Mouse (Mus musculus): ENCODE data around the gene Ppp1r12a.

The Ppp1r12a gene

DNA sequence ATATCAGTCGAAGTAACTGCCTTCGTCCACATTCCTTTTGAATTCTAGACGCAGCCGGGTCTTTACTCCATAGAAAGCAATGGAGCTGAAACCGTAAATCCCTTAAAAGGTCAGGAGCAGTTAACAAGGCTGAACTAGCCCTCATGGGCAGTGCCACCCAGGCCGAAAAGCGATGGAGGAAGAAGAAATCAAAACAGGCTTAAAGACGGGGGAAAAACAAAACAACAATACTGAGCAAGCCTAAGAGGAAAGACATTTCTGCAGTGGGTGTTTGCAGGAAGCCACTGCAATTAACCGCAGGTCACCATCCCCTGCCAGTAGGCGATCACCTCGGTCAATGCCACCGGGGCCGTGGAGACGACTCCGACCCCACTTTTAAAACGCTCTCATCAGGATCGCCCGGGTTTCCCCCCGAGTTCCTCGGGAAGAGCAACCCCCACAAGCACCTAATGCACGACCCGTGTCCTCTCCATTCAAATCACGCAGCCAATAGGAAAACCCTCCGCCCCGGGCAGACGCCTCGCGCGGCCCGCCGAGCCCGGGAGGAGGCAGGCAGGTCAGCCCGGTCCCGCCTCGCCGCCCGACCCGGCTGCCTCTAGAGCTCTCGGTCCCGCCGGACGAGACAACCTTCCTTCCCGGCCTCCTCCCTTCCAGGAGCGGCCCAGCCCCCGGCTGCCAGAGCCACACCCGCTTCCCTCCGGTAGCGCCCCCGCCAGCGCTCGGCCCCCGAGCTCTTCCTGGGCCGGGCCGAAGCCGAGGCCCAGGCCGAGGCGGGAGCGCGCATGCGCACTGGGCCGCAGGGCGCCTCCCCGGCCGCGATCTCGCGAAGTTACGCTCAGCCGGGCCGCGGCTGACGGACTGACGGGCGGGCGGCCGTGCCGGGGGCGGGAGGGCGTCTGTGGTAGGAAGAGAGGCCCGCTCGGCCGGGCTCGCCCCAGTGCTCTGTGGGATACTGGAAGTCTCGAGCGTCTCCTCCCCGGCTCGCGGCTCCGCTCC is at the start of gene Ppp1r12a:
Gene Ppp1r12a, plus strand, starts transcription at position 933 of the 996 bp plus-strand sequence.
- peak; percentile 91 for DNase-seq (ENCODE audit: low spot score)

DNA sequence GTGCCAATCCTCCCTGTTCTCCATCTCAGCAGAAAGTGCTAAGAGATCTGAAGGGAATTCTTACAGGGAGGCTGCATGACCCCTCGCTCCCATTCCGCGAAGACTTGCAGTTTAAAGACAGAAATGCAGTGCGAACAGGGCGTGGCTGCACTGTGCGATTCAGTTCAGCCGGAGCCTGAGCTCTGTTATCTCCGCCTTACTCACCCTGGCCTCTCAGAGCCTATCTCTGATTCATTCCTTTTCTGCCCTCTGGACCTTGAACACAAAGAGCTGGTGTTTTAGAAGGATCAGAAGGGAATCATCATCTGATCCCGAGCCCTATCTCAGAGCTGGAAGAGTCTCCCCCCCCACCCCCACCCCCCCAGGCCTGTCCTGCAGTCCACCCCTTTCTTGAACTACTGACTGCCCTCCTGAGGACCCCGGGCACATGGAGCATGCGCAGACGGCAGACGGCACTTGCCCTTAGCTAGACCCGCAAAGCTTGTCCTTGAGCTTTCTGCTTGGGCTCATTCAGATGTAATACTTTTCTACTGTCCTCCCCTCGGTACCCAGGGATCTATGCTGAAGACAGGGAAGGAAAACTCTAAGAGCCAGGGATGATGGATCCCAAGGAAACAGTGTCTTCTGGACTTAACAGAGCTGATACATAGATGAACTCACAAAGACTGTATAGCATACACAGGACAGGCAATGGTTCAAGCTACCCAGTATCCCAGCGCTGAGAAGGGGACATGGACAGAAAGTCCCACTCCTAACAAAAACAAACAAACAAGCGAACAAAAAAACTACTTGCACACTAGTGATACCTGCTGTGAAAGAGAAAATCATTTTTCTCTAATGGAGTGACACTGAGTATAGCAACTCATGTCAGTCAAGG is 48.4 kb upstream of the Ppp1r12a start:
- DNase-seq (ENCODE audit: low spot score) = no peak

DNA sequence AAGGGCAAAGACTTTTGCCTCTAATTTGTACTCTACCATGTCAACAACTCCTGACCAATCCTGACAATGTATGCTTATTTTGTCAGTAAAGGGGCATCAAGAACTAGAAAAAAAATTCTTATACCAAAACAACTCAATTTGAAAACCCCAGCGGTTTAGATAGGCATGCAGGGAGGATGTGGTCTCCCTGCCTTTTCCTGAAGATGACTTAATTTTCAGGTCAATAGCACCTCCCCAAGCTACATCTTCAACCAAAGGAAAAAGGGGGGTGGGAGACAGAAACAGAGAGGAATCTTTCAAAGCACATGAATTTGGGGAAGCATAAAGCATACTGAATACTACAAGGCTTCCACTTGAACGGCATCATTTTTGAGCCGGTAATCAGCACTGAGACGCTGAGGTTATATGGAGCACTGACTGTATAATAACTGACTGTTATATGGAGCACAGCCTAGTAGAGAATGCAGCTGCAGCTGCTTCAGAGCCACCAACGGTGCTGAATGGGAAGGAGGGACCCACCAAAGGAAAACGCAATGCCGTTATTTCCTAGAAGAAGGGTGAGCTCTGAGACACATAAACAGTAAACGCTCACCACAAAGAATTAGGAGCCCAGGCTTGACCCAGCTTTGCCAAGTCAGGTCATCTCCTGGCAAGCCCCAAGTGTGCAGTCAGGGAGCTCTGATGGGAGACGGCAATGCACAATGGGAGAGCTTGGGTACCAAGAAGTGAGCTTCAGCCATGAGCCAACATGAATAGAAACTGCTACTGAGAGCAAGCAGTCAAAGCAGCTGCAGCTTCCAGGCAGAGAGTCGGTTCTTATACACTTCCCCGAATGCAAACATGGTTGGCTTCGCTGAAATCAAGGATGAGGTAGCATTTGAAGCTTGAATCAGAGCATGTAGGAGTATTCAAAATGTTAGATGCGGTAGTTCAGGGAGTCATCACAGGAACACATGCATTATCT is 43.5 kb upstream of the Ppp1r12a start:
- no peak for DNase-seq (ENCODE audit: low spot score)

DNA sequence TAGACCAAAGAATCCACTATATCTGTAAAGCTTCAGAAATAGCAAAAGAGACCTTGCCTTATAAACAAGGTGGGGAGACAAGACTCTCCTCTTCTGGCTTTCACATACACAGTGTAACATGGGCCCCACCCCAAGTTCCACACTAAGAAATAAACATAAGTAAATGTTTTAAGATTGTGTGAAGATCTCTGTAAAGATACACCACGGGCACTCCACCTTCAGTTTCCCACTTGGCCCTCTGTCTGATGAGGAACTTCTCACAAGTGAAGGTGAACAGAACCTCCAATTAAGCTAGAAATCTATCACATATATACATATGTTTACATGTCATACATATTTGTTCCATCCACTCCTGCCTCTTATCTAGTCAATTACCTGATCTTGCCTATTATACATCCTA is 42.6 kb upstream of the Ppp1r12a start:
- no peak for DNase-seq (ENCODE audit: low spot score)

DNA sequence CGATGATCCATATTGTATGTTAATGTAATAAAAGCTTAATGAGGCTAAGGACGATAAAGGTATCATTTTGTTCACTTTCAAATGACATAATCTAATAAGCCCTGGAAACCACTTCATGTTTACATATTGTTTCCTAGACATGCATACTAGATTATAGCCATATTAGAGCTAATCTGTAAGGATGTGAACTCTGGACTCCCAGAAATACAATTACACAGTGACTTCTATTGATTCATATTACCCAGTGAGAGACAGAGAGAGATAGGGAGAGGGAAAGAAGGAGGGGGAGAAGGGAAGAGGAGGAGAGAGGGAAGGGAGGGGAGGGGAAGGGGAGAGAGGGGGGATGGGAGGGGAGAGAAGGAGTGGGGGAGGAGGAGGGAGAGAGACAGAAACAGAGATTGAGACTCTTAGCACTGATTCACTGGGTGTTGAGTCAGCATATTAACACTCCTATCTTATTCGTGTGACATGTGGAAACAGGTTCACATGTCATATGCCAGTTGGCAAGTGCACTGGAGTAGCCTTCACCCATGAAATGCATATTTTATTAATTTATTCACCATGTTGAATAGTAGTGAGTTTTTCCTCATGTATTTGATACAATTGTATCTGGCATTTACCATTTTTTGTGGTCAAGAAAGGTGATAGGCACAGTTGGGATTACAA is 36.9 kb upstream of the Ppp1r12a start:
- DNase-seq (ENCODE audit: low spot score) = no peak

DNA sequence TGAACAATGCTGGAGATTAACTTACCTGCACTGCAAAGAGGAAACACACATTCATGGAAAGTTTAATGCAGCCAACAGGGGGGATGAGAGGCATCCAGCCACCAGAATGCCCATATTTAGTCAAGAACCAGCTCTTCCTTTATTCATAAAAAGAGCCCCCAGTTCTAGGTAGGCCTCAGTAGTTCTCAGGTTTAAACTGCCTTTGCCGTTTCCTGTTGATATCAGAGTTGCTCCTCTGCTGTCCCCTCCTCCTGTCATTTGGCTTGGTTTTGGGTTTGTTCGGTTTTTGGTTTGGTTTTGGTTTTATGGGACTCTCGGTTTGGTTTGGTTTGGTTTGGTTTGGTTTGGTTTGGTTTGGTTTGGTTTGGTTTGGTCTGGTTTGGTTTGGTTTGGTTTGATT is 32.8 kb upstream of the Ppp1r12a start:
- no peak for DNase-seq (ENCODE audit: low spot score)

DNA sequence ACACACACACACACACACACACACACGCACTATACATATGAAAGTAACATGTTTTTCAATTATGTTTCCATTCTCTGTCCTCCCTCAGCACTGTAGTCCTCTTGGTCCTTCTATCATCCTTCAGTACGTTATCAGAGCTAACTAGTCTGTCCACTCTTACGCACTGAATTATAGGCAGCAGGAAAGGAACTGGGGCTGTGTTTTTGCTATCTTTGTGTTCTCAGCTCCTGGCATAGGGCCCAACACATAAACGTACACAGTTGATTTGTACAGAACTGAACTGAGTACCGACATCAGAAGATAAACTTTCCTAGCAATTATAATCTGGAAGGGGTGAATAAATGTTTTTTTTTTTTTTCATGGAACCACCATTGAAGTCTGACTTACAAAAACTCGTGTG is 30.1 kb upstream of the Ppp1r12a start:
- DNase-seq (ENCODE audit: low spot score) = no peak

DNA sequence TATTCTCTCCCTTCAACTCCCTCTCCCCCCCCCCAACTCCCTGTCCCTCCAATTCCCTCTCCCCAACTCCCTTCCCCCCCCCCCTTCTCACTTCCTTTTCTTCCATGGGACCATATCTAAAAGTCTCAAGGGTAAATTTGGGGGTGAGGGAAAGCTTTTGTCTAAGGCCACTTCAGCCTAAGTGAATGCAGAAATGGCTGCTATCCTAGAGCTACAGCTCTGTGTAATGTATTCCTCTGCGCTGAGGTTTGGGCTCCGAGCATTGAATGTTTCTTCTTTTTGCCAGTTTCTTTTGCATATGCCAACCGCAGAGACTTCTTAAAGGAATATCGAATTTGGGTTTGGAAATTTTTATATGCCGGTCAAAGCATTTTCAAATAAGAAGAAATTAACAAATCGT is 28.7 kb upstream of the Ppp1r12a start:
- no peak for DNase-seq (ENCODE audit: low spot score)

DNA sequence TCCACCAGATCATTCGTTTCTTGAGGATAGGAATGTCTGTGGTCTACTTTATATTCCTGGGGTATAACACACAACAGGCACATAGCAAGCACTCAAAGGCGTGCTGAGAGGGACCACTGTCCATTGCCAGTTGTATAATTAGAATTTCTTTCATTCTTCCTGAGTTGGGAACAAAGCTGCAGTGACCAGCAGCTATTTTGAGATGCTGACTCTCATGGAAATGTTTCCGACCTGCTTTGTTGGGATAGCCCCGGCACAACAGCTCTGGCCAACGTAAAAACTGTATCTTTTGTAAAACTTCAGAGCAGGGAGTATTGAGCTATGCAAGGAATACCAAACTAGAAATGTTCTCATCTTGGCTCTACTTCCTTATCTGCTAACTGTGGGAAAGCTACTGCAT is 28.2 kb upstream of the Ppp1r12a start:
- DNase-seq (ENCODE audit: low spot score) = no peak

DNA sequence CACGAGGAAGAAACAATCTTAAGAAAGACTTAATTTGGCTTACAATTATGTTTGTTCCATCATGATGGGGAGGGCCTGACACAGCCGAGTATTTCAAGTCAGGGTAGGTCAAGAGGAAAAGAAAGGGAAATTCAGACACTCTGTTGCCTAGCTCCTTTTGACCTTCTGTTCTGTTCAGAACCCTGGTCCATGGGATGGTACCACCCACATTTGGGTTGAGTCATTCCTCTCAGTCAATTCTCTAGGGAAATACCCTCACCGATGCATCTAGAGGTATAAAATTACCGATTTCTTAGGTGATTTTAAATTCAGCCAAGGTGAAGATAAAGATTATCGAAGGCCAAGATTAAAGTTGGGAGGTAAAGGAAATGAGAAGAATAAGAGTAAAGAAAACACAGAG is 23.6 kb upstream of the Ppp1r12a start:
- DNase-seq (ENCODE audit: low spot score) = no peak

DNA sequence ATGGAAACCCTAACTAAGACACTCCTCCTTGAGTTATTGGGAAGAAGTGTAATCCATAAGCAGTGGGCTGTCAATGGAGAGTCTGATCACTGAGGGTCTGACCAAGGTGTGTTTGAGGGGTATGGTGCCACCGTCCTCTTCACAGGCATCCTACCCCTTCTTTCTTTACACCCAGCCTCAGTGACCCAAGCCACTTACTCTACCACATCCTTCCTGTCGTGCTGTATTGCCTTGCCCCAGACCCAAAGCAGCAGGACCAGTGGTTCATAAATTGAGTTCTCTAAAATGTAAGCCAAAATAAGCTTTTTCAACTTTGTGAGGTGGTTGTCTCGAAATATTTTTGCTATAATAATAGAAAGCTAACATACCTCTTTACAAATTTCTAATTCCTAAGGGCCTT is 22.2 kb upstream of the Ppp1r12a start:
- no peak for DNase-seq (ENCODE audit: low spot score)

DNA sequence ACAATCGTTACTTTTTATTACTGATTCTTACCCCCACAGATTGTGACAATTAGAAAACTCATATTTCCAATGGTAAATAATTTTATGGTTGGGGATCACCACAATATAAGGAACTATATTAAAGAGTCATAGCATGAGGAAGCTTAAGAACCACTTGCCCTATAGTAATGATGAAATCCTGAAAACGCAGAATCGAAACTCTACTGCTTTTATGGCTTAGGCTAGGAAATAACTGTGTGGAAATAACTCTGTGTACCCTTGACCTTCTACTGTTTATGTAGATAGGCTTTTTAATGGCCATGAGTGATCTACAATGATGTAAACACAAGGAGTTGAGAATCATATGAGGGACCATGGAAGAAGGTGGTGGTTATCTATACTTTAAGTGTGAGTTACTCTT is 21.3 kb upstream of the Ppp1r12a start:
- DNase-seq (ENCODE audit: low spot score) = no peak

DNA sequence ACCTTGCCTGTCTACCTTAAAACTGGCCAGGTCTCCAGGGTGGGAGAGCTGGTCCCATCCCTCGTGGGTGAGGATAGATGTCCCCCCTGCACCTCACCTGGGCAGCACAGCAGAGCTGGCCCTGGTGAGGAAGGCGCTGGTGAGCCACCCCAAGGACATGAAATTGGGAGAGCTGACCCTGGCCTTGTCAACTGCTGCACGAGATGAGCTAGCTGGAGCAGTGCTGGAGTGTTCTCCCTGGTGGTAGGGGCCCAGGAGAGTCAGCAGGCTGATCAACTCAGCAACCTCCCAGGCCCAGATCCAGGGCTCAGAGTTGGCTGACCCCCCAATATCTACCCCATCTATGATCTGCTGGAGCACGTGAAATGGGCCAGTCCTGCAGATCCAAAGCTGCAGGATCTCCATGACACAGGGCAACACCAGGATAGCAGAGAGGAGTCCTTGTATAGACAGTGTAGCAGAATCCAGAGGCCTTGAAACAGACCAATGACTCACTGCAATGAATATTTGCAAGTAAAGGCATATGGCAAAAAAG is 17.9 kb upstream of the Ppp1r12a start:
- DNase-seq (ENCODE audit: low spot score) = no peak

DNA sequence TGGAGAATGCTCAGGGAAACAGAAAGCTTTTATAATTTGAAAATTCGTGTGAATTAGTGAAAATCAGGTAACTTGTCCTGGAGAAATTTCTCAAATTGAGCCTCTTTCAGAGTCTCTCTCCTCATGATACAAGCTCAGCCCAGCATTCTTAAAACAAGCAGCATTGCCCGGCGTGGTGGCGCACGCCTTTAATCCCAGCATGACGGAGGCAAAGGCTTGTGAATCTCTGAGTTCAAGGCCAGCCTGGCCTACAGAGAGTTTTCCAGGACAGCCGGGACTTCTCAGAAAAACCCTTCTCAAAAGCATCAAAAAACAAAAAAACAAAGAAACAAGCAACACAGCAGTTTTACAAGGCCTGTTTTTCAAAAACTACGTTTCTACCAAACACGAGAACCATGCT is 16.3 kb upstream of the Ppp1r12a start:
- no peak for DNase-seq (ENCODE audit: low spot score)

DNA sequence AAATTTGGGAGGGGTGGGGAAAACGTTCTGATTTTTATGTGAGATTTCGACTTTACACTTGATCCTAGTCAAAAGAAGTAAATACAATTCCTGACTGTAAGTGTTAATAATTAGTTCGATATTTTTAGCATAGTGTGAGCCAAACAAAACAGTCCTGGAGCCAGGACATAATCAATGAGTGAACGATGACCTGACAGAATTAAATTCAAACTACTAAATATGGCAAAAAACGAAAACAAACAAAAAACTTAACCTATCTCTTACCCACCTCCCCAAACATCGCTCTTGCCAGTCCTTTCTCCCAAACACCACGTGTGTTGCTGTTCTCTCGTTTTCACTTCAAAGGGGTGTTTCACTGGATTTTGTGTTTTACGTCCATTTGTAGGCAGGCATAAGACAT is 15.0 kb upstream of the Ppp1r12a start:
- no peak for DNase-seq (ENCODE audit: low spot score)

DNA sequence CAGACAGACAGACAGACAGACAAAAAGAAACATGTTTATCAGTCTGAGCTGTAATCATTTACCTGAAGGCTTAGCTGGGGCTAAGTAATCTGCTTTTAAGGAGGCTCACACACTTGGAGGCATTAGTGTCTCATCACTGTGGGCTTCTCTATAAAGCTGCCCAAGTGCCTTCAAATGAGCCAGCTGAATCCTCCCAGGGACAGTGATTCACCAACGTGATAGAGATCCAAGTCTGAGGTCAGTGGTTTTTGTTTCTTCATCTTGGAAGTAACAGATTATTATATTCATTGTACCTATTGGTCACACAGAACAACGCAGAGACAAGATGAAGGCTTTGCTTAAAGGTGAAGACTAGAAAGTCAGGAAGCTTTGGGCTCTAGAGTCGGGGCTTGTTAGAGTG is 8.7 kb upstream of the Ppp1r12a start:
- no peak for DNase-seq (ENCODE audit: low spot score)

DNA sequence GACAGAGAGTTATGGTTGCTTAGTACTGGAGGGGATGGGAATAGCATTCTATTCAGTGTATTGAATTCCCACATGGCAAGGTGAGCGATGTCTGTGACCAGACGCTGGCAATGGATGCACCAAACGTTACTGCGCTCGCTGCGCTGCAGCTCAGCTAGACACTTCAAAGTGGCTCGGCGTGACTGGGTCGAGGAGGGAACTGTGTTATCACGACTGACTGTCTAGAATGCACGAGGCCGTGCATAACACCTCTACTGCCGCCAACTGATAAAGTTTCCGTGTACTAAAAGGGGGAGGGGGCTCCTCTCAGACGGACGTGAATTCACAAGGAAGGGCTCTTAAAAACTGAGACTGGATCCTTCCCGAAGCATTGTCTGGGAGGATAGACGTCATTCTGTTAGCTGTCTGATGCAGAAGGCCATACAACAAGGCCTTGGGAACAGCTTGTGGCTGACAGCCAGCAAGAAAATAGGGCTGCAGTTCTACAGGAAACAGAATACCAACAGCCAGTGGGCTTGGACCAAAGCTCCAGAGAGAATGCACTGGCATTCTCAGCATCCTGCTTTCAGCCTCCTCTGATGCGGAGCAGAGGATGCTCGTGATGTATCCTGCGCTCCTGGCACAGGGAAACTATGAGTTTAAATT is 6.8 kb upstream of the Ppp1r12a start:
- no peak for DNase-seq (ENCODE audit: low spot score)

DNA sequence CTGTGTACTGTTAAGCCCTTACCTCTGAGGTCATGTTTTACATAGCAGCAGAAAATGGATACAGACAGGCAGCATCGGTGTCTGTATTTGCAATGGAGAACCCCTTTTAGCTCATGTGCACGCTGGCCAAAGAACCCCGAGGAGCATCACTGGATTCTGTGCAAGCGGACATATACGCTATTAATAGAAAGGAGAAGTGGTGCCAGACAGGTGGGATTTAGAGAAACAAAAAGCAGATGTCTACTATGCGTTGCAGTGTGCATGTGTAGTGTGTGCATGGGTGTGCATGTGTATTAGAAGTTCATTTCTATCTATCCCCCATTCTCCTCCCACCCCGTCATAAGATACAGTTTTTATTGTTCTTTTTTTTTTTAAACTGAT is 6.3 kb upstream of the Ppp1r12a start:
- no peak for DNase-seq (ENCODE audit: low spot score)

DNA sequence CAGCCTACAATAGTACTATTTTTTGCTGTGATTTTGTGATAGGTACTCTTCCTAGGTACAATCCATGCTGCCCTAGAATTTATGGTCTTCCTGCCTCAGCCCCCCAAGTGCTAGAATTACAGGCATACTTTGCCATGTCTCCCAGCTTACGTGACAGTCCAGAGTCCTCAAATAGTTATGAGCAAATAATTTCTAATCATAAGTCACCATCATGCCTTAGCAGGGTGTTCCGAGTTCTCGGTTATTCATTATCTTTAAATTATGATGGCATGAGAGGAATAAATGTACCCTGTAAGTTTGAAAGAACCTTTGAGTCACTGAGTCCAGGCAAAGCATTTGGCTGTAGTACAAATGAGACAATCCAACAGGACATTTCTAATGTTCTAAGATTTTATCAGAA is 5.9 kb upstream of the Ppp1r12a start:
- no peak for DNase-seq (ENCODE audit: low spot score)

DNA sequence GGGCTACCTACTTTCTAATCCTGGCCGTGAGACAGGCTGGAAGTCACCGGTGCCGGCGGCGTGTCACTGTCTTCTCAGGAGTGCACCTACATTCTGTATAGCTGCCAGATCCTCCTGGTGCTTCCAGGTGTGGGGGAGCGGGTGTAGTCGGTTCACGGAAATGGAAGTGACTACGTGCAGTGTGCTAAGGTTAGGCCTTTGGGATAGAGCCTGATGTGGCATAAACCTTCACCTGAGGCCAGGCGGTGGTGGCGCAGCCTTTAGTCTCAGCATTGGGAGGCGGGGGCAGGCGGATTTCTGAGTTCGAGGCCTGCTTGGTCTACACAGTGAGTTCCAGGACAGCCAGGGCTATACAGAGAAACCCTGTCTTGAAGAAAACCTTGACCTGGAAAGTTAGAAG is 3.0 kb upstream of the Ppp1r12a start:
- DNase-seq (ENCODE audit: low spot score) = no peak

Data from adipocyte (in vitro differentiated cells).